21 mouse cellular contexts compared by ENCODE assay signal in the genomic region with DNA sequence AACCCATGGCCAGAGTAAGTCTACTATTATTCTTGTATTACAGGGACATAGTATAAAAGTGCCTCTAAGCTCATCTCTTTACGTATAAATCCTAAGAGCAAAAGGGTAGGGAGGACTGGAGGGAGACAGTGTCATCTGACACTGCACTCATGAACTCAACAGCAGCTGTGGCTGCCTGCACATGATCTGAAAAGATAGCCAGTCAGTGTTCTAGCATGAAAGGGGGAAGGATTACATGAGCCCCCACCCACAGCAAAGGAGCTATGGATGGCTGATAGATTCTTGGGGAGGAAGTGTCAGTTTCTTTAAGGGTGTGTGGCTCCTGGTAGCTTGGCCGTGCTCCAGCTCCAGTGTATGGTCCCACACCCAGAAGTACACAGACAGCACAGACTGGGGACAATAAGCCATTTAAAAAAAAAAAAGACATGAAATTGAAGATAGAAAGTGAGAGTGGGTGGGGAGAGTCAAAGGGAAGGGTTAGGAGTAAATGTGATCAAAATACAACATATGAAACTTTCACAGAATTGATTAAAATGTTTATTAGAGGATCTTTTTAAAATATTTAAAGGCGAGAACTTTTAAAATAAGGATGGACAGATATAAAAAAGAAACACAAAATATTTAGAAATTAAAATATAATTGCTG. TPM values are rescaled to one million over a fixed set of nuclear protein-coding genes. Genes with fewer than 3 reads are reported as not detected.
A peak's percentile ranks its signal among the peaks of the same experiment; 100 is the strongest.
DNase-seq lines count a peak whose midpoint lies in the region; ATAC-seq and TF ChIP-seq lines count a peak whose summit lies in the region.
"Had no signal": no experiment of that assay in that cellular context is flagged by ENCODE, and none has a peak within 500 bp of the region (broad histone marks: within the 10 kb centered on the region; RNA-seq: fewer than 3 reads in every experiment).

No protein-coding gene starts in this region.

- TF ChIP-seq CTCF in liver, postnatal 0 days (IDR thresholded peaks at IDR 0.05; ENCODE audit: low read depth), result no peak

- peaks cover 33% of the 10 kb centered on the region for H3K4me1 ChIP-seq in heart, embryonic 13.5 days
- H3K4me1 ChIP-seq in lung, embryonic 15.5 days, result no peaks in the 10 kb centered on the region
- peaks cover 16 to 26% of the 10 kb centered on the region in 2 experiments for H3K4me1 ChIP-seq in heart, embryonic 14.5 days (ENCODE audit: control insufficient read depth in 2 of 2, insufficient read depth in 2 of 2, low read length in 2 of 2)
- peaks cover 6% of the 10 kb centered on the region; the same call in 1 of the 2 replicates for H3K4me1 ChIP-seq in liver, postnatal 0 days (ENCODE audit: insufficient read depth)
- H3K4me1 ChIP-seq in neural tube, embryonic 15.5 days, result no peaks in the 10 kb centered on the region

- no peak for DNase-seq in heart, postnatal 14 days
- DNase-seq in lung, postnatal 25 days (ENCODE audit: low spot score), result no peak
- DNase-seq in liver, postnatal 0 days, result no peak
- DNase-seq in urinary bladder, adult 18-20 months (ENCODE audit: low spot score in 2 of 2), result no peak
- DNase-seq: adrenal gland, postnatal 14 days; cerebellum, adult 8-10 months; embryo, embryonic 11 days; liver, embryonic 13.5 days; right cerebral cortex, adult 18-20 months; thymus, postnatal 14 days had no signal

- H3K27ac ChIP-seq in heart, embryonic 13.5 days (replicated peaks), result peak overlapping the region; percentile 79
- H3K27ac ChIP-seq in lung, embryonic 15.5 days, result no peak overlapping the region
- peak overlapping the region; percentile 81 to 87 for H3K27ac ChIP-seq in heart, embryonic 14.5 days (replicated peaks in 1 of 2; ENCODE audit: control insufficient read depth in 1 of 2, insufficient read depth in 1 of 2, low read depth in 2 of 2, low read length in 2 of 2)
- no peak overlapping the region for H3K27ac ChIP-seq in liver, postnatal 0 days (ENCODE audit: low read depth)
- H3K27ac ChIP-seq in neural tube, embryonic 15.5 days (replicated peaks), result no peak overlapping the region
- H3K27ac ChIP-seq: forebrain, embryonic 15.5 days; liver, embryonic 13.5 days; midbrain, embryonic 10.5 days had no signal

- no peak for ATAC-seq in heart, embryonic 13.5 days (ENCODE audit: extremely low read depth, insufficient number of reproducible peaks, low FRiP score, low TSS enrichment)
- 0 out of 2 replicates have a peak, but pooled peaks have one; percentile 8 for ATAC-seq in lung, embryonic 15.5 days (ENCODE audit: borderline replicate concordance, extremely low read depth, low FRiP score, low TSS enrichment)
- ATAC-seq in heart, embryonic 14.5 days (ENCODE audit: insufficient number of reproducible peaks, insufficient read depth, low FRiP score, low read depth), result 0 out of 2 replicates have a peak, but pooled peaks have one; percentile 24
- ATAC-seq in liver, postnatal 0 days, result peak; percentile 47
- ATAC-seq in neural tube, embryonic 15.5 days (ENCODE audit: low FRiP score), result no peak
- ATAC-seq: CD4-positive, CD25-positive, alpha-beta regulatory T cell, adult 4 months; forebrain, embryonic 15.5 days had no signal

- no peak for TF ChIP-seq EP300 in liver, postnatal 0 days (IDR thresholded peaks at IDR 0.05; ENCODE audit: low read depth)

- H3K36me3 ChIP-seq in heart, embryonic 13.5 days, result no peaks in the 10 kb centered on the region
- no peaks in the 10 kb centered on the region for H3K36me3 ChIP-seq in lung, embryonic 15.5 days
- no peaks in the 10 kb centered on the region for H3K36me3 ChIP-seq in heart, embryonic 14.5 days (ENCODE audit: control insufficient read depth, insufficient read depth, low read length)
- H3K36me3 ChIP-seq in liver, postnatal 0 days (replicated peaks; ENCODE audit: insufficient read depth, low read length), result no peaks in the 10 kb centered on the region
- no peaks in the 10 kb centered on the region for H3K36me3 ChIP-seq in neural tube, embryonic 15.5 days
- H3K36me3 ChIP-seq: forebrain, embryonic 15.5 days; liver, embryonic 13.5 days; midbrain, embryonic 10.5 days had no signal

- 0 out of 2 replicates have a peak, but pooled peaks cover 3% of the 10 kb centered on the region for H3K27me3 ChIP-seq in heart, embryonic 13.5 days (replicated peaks)
- 0 out of 2 replicates have a peak, but pooled peaks cover 3% of the 10 kb centered on the region for H3K27me3 ChIP-seq in lung, embryonic 15.5 days
- H3K27me3 ChIP-seq in heart, embryonic 14.5 days (ENCODE audit: control insufficient read depth, insufficient read depth, low read length), result no peaks in the 10 kb centered on the region
- no peaks in the 10 kb centered on the region for H3K27me3 ChIP-seq in liver, postnatal 0 days (ENCODE audit: insufficient read depth, low read length)
- H3K27me3 ChIP-seq in neural tube, embryonic 15.5 days (replicated peaks), result no peaks in the 10 kb centered on the region
- H3K27me3 ChIP-seq: forebrain, embryonic 15.5 days had no signal

- no peaks in the 10 kb centered on the region for H3K9me3 ChIP-seq in heart, embryonic 13.5 days
- no peaks in the 10 kb centered on the region for H3K9me3 ChIP-seq in lung, embryonic 15.5 days
- H3K9me3 ChIP-seq in heart, embryonic 14.5 days (ENCODE audit: control insufficient read depth, low read length), result no peaks in the 10 kb centered on the region
- no peaks in the 10 kb centered on the region for H3K9me3 ChIP-seq in liver, postnatal 0 days (ENCODE audit: low read length)
- no peaks in the 10 kb centered on the region for H3K9me3 ChIP-seq in neural tube, embryonic 15.5 days (replicated peaks)
- H3K9me3 ChIP-seq: forebrain, embryonic 15.5 days; liver, embryonic 13.5 days; midbrain, embryonic 10.5 days had no signal

- intact Hi-C loops in heart, postnatal 14 days (cut with DNase I), result loop anchor here (5.0 kb wide), 1 partner anchor 73 kb away; no protein-coding TSS in a partner anchor

- 0 out of 2 replicates have a peak overlapping the region, but pooled peaks have one; percentile 44 for H3K9ac ChIP-seq in heart, embryonic 13.5 days
- H3K9ac ChIP-seq in lung, embryonic 15.5 days, result no peak overlapping the region
- H3K9ac ChIP-seq in heart, embryonic 14.5 days (ENCODE audit: low read length), result peak overlapping the region; percentile 18; the same call in 1 of the 2 replicates
- no peak overlapping the region for H3K9ac ChIP-seq in liver, postnatal 0 days (replicated peaks)
- H3K9ac ChIP-seq in neural tube, embryonic 15.5 days (replicated peaks), result no peak overlapping the region
- H3K9ac ChIP-seq: forebrain, embryonic 15.5 days; liver, embryonic 13.5 days had no signal

- H3K4me2 ChIP-seq in heart, embryonic 13.5 days, result peak overlapping the region; percentile 46
- H3K4me2 ChIP-seq in lung, embryonic 15.5 days, result no peak overlapping the region
- peak overlapping the region; percentile 49 for H3K4me2 ChIP-seq in heart, embryonic 14.5 days (ENCODE audit: low read length)
- H3K4me2 ChIP-seq in liver, postnatal 0 days (ENCODE audit: low read depth, low read length), result no peak overlapping the region
- H3K4me2 ChIP-seq in neural tube, embryonic 15.5 days, result no peak overlapping the region
- H3K4me2 ChIP-seq: forebrain, embryonic 15.5 days; liver, embryonic 13.5 days had no signal

- H3K4me3 ChIP-seq in heart, embryonic 13.5 days, result peak overlapping the region; percentile 18; the same call in 1 of the 2 replicates
- no peak overlapping the region for H3K4me3 ChIP-seq in lung, embryonic 15.5 days
- 0 out of 4 replicates have a peak overlapping the region, but pooled peaks of 1 of the 2 experiments have one; percentile 1 for H3K4me3 ChIP-seq in heart, embryonic 14.5 days (ENCODE audit: control insufficient read depth in 1 of 2, insufficient read depth in 1 of 2, low read depth in 1 of 2, low read length in 2 of 2)
- H3K4me3 ChIP-seq in liver, postnatal 0 days (ENCODE audit: low read depth, low read length), result no peak overlapping the region
- no peak overlapping the region for H3K4me3 ChIP-seq in neural tube, embryonic 15.5 days (replicated peaks)
- H3K4me3 ChIP-seq: forebrain, embryonic 15.5 days; liver, embryonic 13.5 days; midbrain, embryonic 10.5 days had no signal

- WGBS in heart, embryonic 13.5 days, result 42% methylated on average over 3 of the region's 3 CpGs
- WGBS in lung, embryonic 15.5 days, result 53% methylated on average over 3 of the region's 3 CpGs
- 43% methylated on average over 3 of the region's 3 CpGs for WGBS in heart, embryonic 14.5 days
- 53% methylated on average over 3 of the region's 3 CpGs for WGBS in liver, postnatal 0 days (ENCODE audit: insufficient replicate concordance)
- 82% methylated on average over 3 of the region's 3 CpGs for WGBS in neural tube, embryonic 15.5 days

RNA-seq across cellular contexts. Expression of a gene that starts 22.6 kb away (rescaled TPM):
- 0.06 TPM in 1 of 2 replicates, not detected in the other for polyA plus RNA-seq in heart, embryonic 13.5 days (2015; fragmentation: Nextera tagmentation; extraction: Ambion mirVana)
- total RNA-seq in heart, postnatal 14 days (2021), result not detected
- 0.22 and 0.26 TPM in 2 replicates for polyA plus RNA-seq in lung, embryonic 15.5 days (2015; fragmentation: Nextera tagmentation; extraction: Ambion mirVana)
- polyA plus RNA-seq in heart, embryonic 14.5 days (2014; fragmentation: Nextera tagmentation; extraction: Ambion mirVana), result 0.35 TPM in 1 of 2 replicates, not detected in the other
- not detected in 2 replicates for polyA plus RNA-seq in liver, postnatal 0 days (2015; fragmentation: Nextera tagmentation; extraction: Ambion mirVana)
- polyA plus RNA-seq in neural tube, embryonic 15.5 days (2015; fragmentation: Nextera tagmentation; extraction: Ambion mirVana), result 0.11 TPM in 1 of 2 replicates, not detected in the other
- total RNA-seq: adrenal gland, postnatal 14 days; gastrocnemius, adult 18-20 months; hematopoietic stem cell, adult 5-6 weeks had no signal
- polyA plus RNA-seq: CD4-positive, CD25-positive, alpha-beta regulatory T cell, adult 4 months; forebrain, embryonic 15.5 days; midbrain, embryonic 10.5 days; spleen, adult 2 months; stomach, embryonic 16.5 days had no signal

RNA-seq across cellular contexts. Expression of a gene that starts 52.8 kb away (rescaled TPM):
- 26.0 and 26.9 TPM in 2 replicates for polyA plus RNA-seq in heart, embryonic 13.5 days (2015; fragmentation: Nextera tagmentation; extraction: Ambion mirVana)
- 10 to 100 TPM; 37.3 to 38.4 TPM for total RNA-seq in heart, postnatal 14 days (2021)
- 37.3 and 41.1 TPM in 2 replicates for polyA plus RNA-seq in lung, embryonic 15.5 days (2015; fragmentation: Nextera tagmentation; extraction: Ambion mirVana)
- 35.7 and 43.8 TPM in 2 replicates for polyA plus RNA-seq in heart, embryonic 14.5 days (2014; fragmentation: Nextera tagmentation; extraction: Ambion mirVana)
- polyA plus RNA-seq in liver, postnatal 0 days (2015; fragmentation: Nextera tagmentation; extraction: Ambion mirVana), result 89.8 and 93.3 TPM in 2 replicates
- polyA plus RNA-seq in neural tube, embryonic 15.5 days (2015; fragmentation: Nextera tagmentation; extraction: Ambion mirVana), result 28.5 and 32.1 TPM in 2 replicates

RNA-seq across cellular contexts. Expression of a gene that starts 58.1 kb away (rescaled TPM):
- 24.6 and 28.9 TPM in 2 replicates for polyA plus RNA-seq in heart, embryonic 13.5 days (2015; fragmentation: Nextera tagmentation; extraction: Ambion mirVana)
- 10 to 100 TPM; 25.8 to 31.2 TPM for total RNA-seq in heart, postnatal 14 days (2021)
- 2.0 and 4.4 TPM in 2 replicates for polyA plus RNA-seq in lung, embryonic 15.5 days (2015; fragmentation: Nextera tagmentation; extraction: Ambion mirVana)
- 22.0 and 25.3 TPM in 2 replicates for polyA plus RNA-seq in heart, embryonic 14.5 days (2014; fragmentation: Nextera tagmentation; extraction: Ambion mirVana)
- polyA plus RNA-seq in liver, postnatal 0 days (2015; fragmentation: Nextera tagmentation; extraction: Ambion mirVana), result 27.5 and 30.2 TPM in 2 replicates
- 0.35 and 0.47 TPM in 2 replicates for polyA plus RNA-seq in neural tube, embryonic 15.5 days (2015; fragmentation: Nextera tagmentation; extraction: Ambion mirVana)
- total RNA-seq: hematopoietic stem cell, adult 5-6 weeks had no signal
- polyA plus RNA-seq: CD4-positive, CD25-positive, alpha-beta regulatory T cell, adult 4 months; midbrain, embryonic 10.5 days had no signal

Comparison
In these comparisons a context has a peak if more than half of its experiments do, and no peak if none do; other contexts are left out.
1. ATAC-seq: peak in lung, embryonic 15.5 days (single experiment), heart, embryonic 14.5 days (single experiment) and liver, postnatal 0 days (single experiment); none in heart, embryonic 13.5 days (single experiment) and neural tube, embryonic 15.5 days (single experiment).
2. H3K27ac ChIP-seq: peak in heart, embryonic 13.5 days (single experiment) and heart, embryonic 14.5 days (2 of 2); none in lung, embryonic 15.5 days (single experiment), liver, postnatal 0 days (single experiment) and neural tube, embryonic 15.5 days (single experiment).
3. H3K4me2 ChIP-seq: peak in heart, embryonic 13.5 days (single experiment) and heart, embryonic 14.5 days (single experiment); none in lung, embryonic 15.5 days (single experiment), liver, postnatal 0 days (single experiment) and neural tube, embryonic 15.5 days (single experiment).
4. H3K9ac ChIP-seq: peak in heart, embryonic 13.5 days (single experiment) and heart, embryonic 14.5 days (single experiment); none in lung, embryonic 15.5 days (single experiment), liver, postnatal 0 days (single experiment) and neural tube, embryonic 15.5 days (single experiment).